Mouse (Mus musculus): ENCODE results near the gene Cenpa. TPM values are rescaled to one million over a fixed set of nuclear protein-coding genes. Genes with fewer than 3 reads are reported as not detected.

Gene Cenpa
- total and polyA plus RNA-seq, 2 experiments from 2014 or later, result 15.1 to 42.4 TPM

GRCm38 (mm10) chr5:30643477-30644179, 22.9 kb upstream of the Cenpa start:
- TF ChIP-seq CTCF (IDR thresholded peaks at IDR 0.05; ENCODE audit: low read depth), result no peak
- ATAC-seq, result no peak
- Histone ChIP-seq H3K27me3 (ENCODE audit: insufficient read depth, low read length) (no peaks in the 10 kb centered on the region), H3K27ac (ENCODE audit: low read depth, low read length) (no peak overlapping the region), H3K9ac (no peak overlapping the region), H3K9me3 (ENCODE audit: low read length) (no peaks in the 10 kb centered on the region), H3K4me2 (ENCODE audit: low read depth) (no peak overlapping the region), H3K4me3 (ENCODE audit: low read depth, low read length) (no peak overlapping the region), H3K4me1 (ENCODE audit: insufficient read depth) (peaks cover 4% of the 10 kb centered on the region; the same call in 1 of the 2 replicates), H3K36me3 (ENCODE audit: insufficient read depth) (no peaks in the 10 kb centered on the region)
- no peak for DNase-seq
- 58% methylated on average over 5 of the region's 5 CpGs for WGBS

- H3K9me3 ChIP-seq (ENCODE audit: low read length), result no peaks in the 10 kb centered on the region
- no peak overlapping the region for H3K27ac ChIP-seq (ENCODE audit: low read depth, low read length)
- WGBS, result 74% methylated on average over 2 of the region's 2 CpGs
- H3K9ac ChIP-seq, result no peak overlapping the region
- H3K27me3 ChIP-seq (ENCODE audit: insufficient read depth, low read length), result no peaks in the 10 kb centered on the region
- no peak overlapping the region for H3K4me2 ChIP-seq (ENCODE audit: low read depth)
- H3K4me3 ChIP-seq (ENCODE audit: low read depth, low read length), result no peak overlapping the region
- no peak for TF ChIP-seq CTCF (IDR thresholded peaks at IDR 0.05; ENCODE audit: low read depth)
- ATAC-seq, result no peak
- peaks cover 4% of the 10 kb centered on the region; the same call in 1 of the 2 replicates for H3K4me1 ChIP-seq (ENCODE audit: insufficient read depth)
- no peak for DNase-seq
- peaks cover 3% of the 10 kb centered on the region; the same call in 1 of the 2 replicates for H3K36me3 ChIP-seq (ENCODE audit: insufficient read depth)
Measured at GRCm38 (mm10) chr5:30646036-30646435, 20.5 kb upstream of the Cenpa start.

GRCm38 (mm10) chr5:30647396-30647795, 19.2 kb upstream of the Cenpa start:
- Histone ChIP-seq H3K4me3 (ENCODE audit: low read depth, low read length) (peak overlapping the region; percentile 76), H3K9ac (peak overlapping the region; percentile 66), H3K27me3 (ENCODE audit: insufficient read depth, low read length) (no peaks in the 10 kb centered on the region), H3K9me3 (ENCODE audit: low read length) (no peaks in the 10 kb centered on the region), H3K36me3 (ENCODE audit: insufficient read depth) (peaks cover 8% of the 10 kb centered on the region; the same call in 1 of the 2 replicates), H3K4me2 (ENCODE audit: low read depth) (peak overlapping the region; percentile 89), H3K27ac (ENCODE audit: low read depth, low read length) (peak overlapping the region; percentile 67), H3K4me1 (ENCODE audit: insufficient read depth) (peaks cover 4% of the 10 kb centered on the region; the same call in 1 of the 2 replicates)
- no peak for TF ChIP-seq CTCF (IDR thresholded peaks at IDR 0.05; ENCODE audit: low read depth)
- DNase-seq (no peak), ATAC-seq (no peak; the same call in 1 of the 2 replicates)
- 9% methylated on average over 9 of the region's 9 CpGs for WGBS

- Histone ChIP-seq H3K9ac (peak within 1 kb of the TSS; percentile 66), H3K27me3 (ENCODE audit: insufficient read depth, low read length) (no peaks in the 10 kb centered on the region), H3K4me1 (ENCODE audit: insufficient read depth) (peaks cover 4% of the 10 kb centered on the region; the same call in 1 of the 2 replicates), H3K4me2 (ENCODE audit: low read depth) (peak within 1 kb of the TSS; percentile 89), H3K36me3 (ENCODE audit: insufficient read depth) (peaks cover 13% of the 10 kb centered on the region; the same call in 1 of the 2 replicates), H3K4me3 (ENCODE audit: low read depth, low read length) (peak within 1 kb of the TSS; percentile 76), H3K27ac (ENCODE audit: low read depth, low read length) (peak within 1 kb of the TSS; percentile 67), H3K9me3 (ENCODE audit: low read length) (no peaks in the 10 kb centered on the region)
- WGBS, result 2% methylated on average over 38 of the region's 38 CpGs
- TF ChIP-seq CTCF (IDR thresholded peaks at IDR 0.05; ENCODE audit: low read depth), result no peak
- ATAC-seq (peak; percentile 97), DNase-seq (peak; percentile 88)
Measured at GRCm38 (mm10) chr5:30647815-30648560, 18.6 kb upstream of the Cenpa start, which contains the start of gene Slc35f6. Gene Slc35f6 (plus strand): TSS chr5:30647933.

GRCm38 (mm10) chr5:30649558-30649957, 17.0 kb upstream of the Cenpa start:
- Histone ChIP-seq H3K27me3 (ENCODE audit: insufficient read depth, low read length) (no peaks in the 10 kb centered on the region), H3K4me2 (ENCODE audit: low read depth) (no peak overlapping the region), H3K9me3 (ENCODE audit: low read length) (no peaks in the 10 kb centered on the region), H3K36me3 (ENCODE audit: insufficient read depth) (peaks cover 19% of the 10 kb centered on the region; the same call in 1 of the 2 replicates), H3K9ac (no peak overlapping the region), H3K4me3 (ENCODE audit: low read depth, low read length) (no peak overlapping the region), H3K4me1 (ENCODE audit: insufficient read depth) (peaks cover 4% of the 10 kb centered on the region; the same call in 1 of the 2 replicates), H3K27ac (ENCODE audit: low read depth, low read length) (no peak overlapping the region)
- ATAC-seq (no peak), DNase-seq (no peak)
- 88% methylated on average over 4 of the region's 4 CpGs for WGBS
- TF ChIP-seq CTCF (IDR thresholded peaks at IDR 0.05; ENCODE audit: low read depth), result no peak

GRCm38 (mm10) chr5:30650756-30651155, 15.8 kb upstream of the Cenpa start:
- no peak for TF ChIP-seq CTCF (IDR thresholded peaks at IDR 0.05; ENCODE audit: low read depth)
- DNase-seq, result no peak
- Histone ChIP-seq H3K4me2 (ENCODE audit: low read depth) (no peak overlapping the region), H3K27me3 (ENCODE audit: insufficient read depth, low read length) (no peaks in the 10 kb centered on the region), H3K27ac (ENCODE audit: low read depth, low read length) (no peak overlapping the region), H3K4me3 (ENCODE audit: low read depth, low read length) (no peak overlapping the region), H3K4me1 (ENCODE audit: insufficient read depth) (peaks cover 4% of the 10 kb centered on the region; the same call in 1 of the 2 replicates), H3K9ac (no peak overlapping the region), H3K36me3 (ENCODE audit: insufficient read depth) (peaks cover 31% of the 10 kb centered on the region), H3K9me3 (ENCODE audit: low read length) (no peaks in the 10 kb centered on the region)
- WGBS, result 91% methylated on average over 3 of the region's 3 CpGs
- no peak for ATAC-seq
